In the genomic region with DNA sequence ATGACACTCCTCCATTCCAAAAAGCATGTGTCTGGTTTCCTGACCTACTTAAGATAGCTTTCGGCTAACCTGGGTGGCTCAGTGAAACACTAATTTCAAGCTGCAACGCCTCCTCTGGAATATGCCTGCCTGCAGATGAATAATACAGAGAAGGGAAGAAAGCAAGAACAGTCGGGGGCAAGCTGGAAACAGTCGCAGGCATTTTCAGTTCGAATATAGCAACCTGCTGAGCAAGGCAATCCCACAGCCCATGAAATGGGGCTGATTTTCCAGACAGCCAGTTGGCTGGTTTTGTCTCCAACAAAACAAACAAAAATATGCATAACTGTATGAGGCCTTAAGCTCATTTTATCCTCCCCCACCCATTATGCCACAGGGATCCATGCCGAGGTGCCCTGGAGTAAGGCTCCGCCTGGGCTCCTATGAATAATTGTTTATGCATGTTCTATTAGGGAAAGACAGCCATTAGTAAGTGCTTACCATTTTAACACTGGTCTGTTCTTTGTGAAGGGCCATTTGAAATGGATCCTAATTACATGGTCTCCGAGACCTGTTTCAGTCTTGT, we compare ENCODE assay signal across 10 mouse cellular contexts.
DNase-seq lines count a peak whose midpoint lies in the region; ATAC-seq lines count a peak whose summit lies in the region.
"Had no signal": no experiment of that assay in that cellular context is flagged by ENCODE, and none has a peak within 500 bp of the region (broad histone marks: within the 10 kb centered on the region; RNA-seq: fewer than 3 reads in every experiment).

No protein-coding gene starts in this region.

- peak; percentile 37 for DNase-seq in right cerebral cortex, adult 18-20 months
- no peak for DNase-seq in right cerebral cortex, postnatal 25 days
- DNase-seq in hindbrain, embryonic 10.5 days (ENCODE audit: low spot score): no peak
- peak; percentile 19 to 47 for DNase-seq in layer of hippocampus, postnatal 10 days (ENCODE audit: low spot score in 2 of 2)
- DNase-seq in thymus, adult 18-20 months: no peak
- DNase-seq in gastrocnemius, postnatal 10 days: no peak
- DNase-seq: kidney, adult 11 months had no signal

- H3K9me3 ChIP-seq in hindbrain, embryonic 10.5 days: peaks cover 5% of the 10 kb centered on the region; the same call in 1 of the 2 replicates
- H3K9me3 ChIP-seq in neural tube, embryonic 15.5 days (replicated peaks): no peaks in the 10 kb centered on the region
- H3K9me3 ChIP-seq: heart, embryonic 15.5 days had no signal

- no peak for ATAC-seq in neural tube, embryonic 15.5 days (ENCODE audit: low FRiP score)
- ATAC-seq in megakaryocyte-erythroid progenitor cell, adult 5-6 weeks (replicated peaks; ENCODE audit: low FRiP score, low TSS enrichment, poor library complexity, severe bottlenecking): no peak

- peaks cover 46% of the 10 kb centered on the region for H3K4me1 ChIP-seq in hindbrain, embryonic 10.5 days (replicated peaks)
- peaks cover 17% of the 10 kb centered on the region; the same call in 1 of the 2 replicates for H3K4me1 ChIP-seq in neural tube, embryonic 15.5 days
- H3K4me1 ChIP-seq: heart, embryonic 15.5 days had no signal

- H3K4me2 ChIP-seq in neural tube, embryonic 15.5 days: no peak overlapping the region
- H3K4me2 ChIP-seq: heart, embryonic 15.5 days had no signal

- no peaks in the 10 kb centered on the region for H3K27me3 ChIP-seq in hindbrain, embryonic 10.5 days (ENCODE audit: insufficient read depth, poor library complexity, severe bottlenecking)
- H3K27me3 ChIP-seq in neural tube, embryonic 15.5 days (replicated peaks): no peaks in the 10 kb centered on the region
- H3K27me3 ChIP-seq: heart, embryonic 15.5 days had no signal

- no peak overlapping the region for H3K9ac ChIP-seq in neural tube, embryonic 15.5 days (replicated peaks)
- H3K9ac ChIP-seq: heart, embryonic 15.5 days had no signal

- H3K36me3 ChIP-seq in hindbrain, embryonic 10.5 days: peaks cover 16% of the 10 kb centered on the region
- no peaks in the 10 kb centered on the region for H3K36me3 ChIP-seq in neural tube, embryonic 15.5 days
- H3K36me3 ChIP-seq: heart, embryonic 15.5 days had no signal

- H3K4me3 ChIP-seq in hindbrain, embryonic 10.5 days: no peak overlapping the region
- no peak overlapping the region for H3K4me3 ChIP-seq in neural tube, embryonic 15.5 days (replicated peaks)
- H3K4me3 ChIP-seq: heart, embryonic 15.5 days had no signal

- 67% methylated on average over 8 of the region's 8 CpGs for WGBS in hindbrain, embryonic 10.5 days
- 38% methylated on average over 8 of the region's 8 CpGs for WGBS in neural tube, embryonic 15.5 days

- H3K27ac ChIP-seq in hindbrain, embryonic 10.5 days: peak overlapping the region; percentile 77
- H3K27ac ChIP-seq in neural tube, embryonic 15.5 days (replicated peaks): peak overlapping the region; percentile 51
- H3K27ac ChIP-seq: heart, embryonic 15.5 days had no signal

Comparison
In these comparisons a context has a peak if more than half of its experiments do, and no peak if none do; other contexts are left out.
1. DNase-seq: peak in right cerebral cortex, adult 18-20 months (single experiment) and layer of hippocampus, postnatal 10 days (2 of 2); none in right cerebral cortex, postnatal 25 days (single experiment), hindbrain, embryonic 10.5 days (single experiment), thymus, adult 18-20 months (0 of 2) and gastrocnemius, postnatal 10 days (single experiment).